34 mouse cellular contexts compared by ENCODE assay signal in genomic region chr1:161756547-161756946, GRCm38 (mm10). TPM values are rescaled to one million over a fixed set of nuclear protein-coding genes. Genes with fewer than 3 reads are reported as not detected.
"Had no signal": no experiment of that assay in that cellular context is flagged by ENCODE, and none has a peak within 500 bp of the region (broad histone marks: within the 10 kb centered on the region; RNA-seq: fewer than 3 reads in every experiment).

No protein-coding gene starts in this region.

- H3K9me3 ChIP-seq: heart, embryonic 10.5 days; heart, embryonic 12.5 days; hindbrain, embryonic 10.5 days; hindbrain, embryonic 12.5 days; intestine, embryonic 15.5 days; limb, embryonic 13.5 days; limb, embryonic 15.5 days had no signal

- H3K27me3 ChIP-seq: heart, embryonic 12.5 days; hindbrain, embryonic 12.5 days; intestine, embryonic 15.5 days; limb, embryonic 13.5 days; limb, embryonic 15.5 days had no signal

- ATAC-seq: forebrain, postnatal 0 days; hindbrain, embryonic 16.5 days; inflammation-experienced regulatory T-cells, adult 6 months; intestine, embryonic 15.5 days; intestine, postnatal 0 days had no signal

- H3K4me2 ChIP-seq: heart, embryonic 12.5 days; hindbrain, embryonic 12.5 days; hindbrain, embryonic 14.5 days; intestine, embryonic 15.5 days; limb, embryonic 13.5 days; limb, embryonic 15.5 days had no signal

- H3K27ac ChIP-seq: heart, embryonic 10.5 days; hindbrain, embryonic 10.5 days; hindbrain, embryonic 12.5 days; hindbrain, embryonic 14.5 days; intestine, embryonic 15.5 days; layer of hippocampus, adult 2 months; left cerebral cortex, adult 2 months; limb, embryonic 13.5 days; limb, embryonic 15.5 days had no signal

- DNase-seq: forebrain, postnatal 0 days; gastrocnemius, postnatal 14 days; gastrocnemius, postnatal 36 days; heart, adult 11 months; heart, postnatal 10 days; heart, postnatal 4 days; kidney, adult 18-20 months; kidney, adult 8-10 months; kidney, postnatal 25 days; kidney, postnatal 4 days; left cerebral cortex, postnatal 4 days; lung, adult 18-20 months had no signal

- H3K4me1 ChIP-seq: hindbrain, embryonic 10.5 days; hindbrain, embryonic 12.5 days; intestine, embryonic 15.5 days; limb, embryonic 13.5 days; limb, embryonic 15.5 days had no signal

- H3K36me3 ChIP-seq: heart, embryonic 10.5 days; heart, embryonic 12.5 days; hindbrain, embryonic 10.5 days; hindbrain, embryonic 12.5 days; intestine, embryonic 15.5 days; limb, embryonic 13.5 days; limb, embryonic 15.5 days had no signal

- H3K9ac ChIP-seq: forebrain, postnatal 0 days; heart, embryonic 12.5 days; hindbrain, embryonic 12.5 days; hindbrain, embryonic 14.5 days; intestine, embryonic 15.5 days; limb, embryonic 13.5 days; limb, embryonic 15.5 days had no signal

- H3K4me3 ChIP-seq: heart, embryonic 10.5 days; heart, embryonic 12.5 days; hindbrain, embryonic 10.5 days; hindbrain, embryonic 12.5 days; intestine, embryonic 15.5 days; layer of hippocampus, adult 2 months; left cerebral cortex, adult 2 months; limb, embryonic 13.5 days; limb, embryonic 15.5 days had no signal

RNA-seq across cellular contexts. Expression of gene Fasl, which starts 31.7 kb away (rescaled TPM):
- total RNA-seq: gastrocnemius, adult 18-20 months; gastrocnemius, adult 8-10 months; gastrocnemius, postnatal 14 days; gastrocnemius, postnatal 36 days; heart, adult 8-10 months; heart, postnatal 10 days; heart, postnatal 25 days; heart, postnatal 4 days; left cerebral cortex, postnatal 25 days had no signal
- polyA plus RNA-seq: forebrain, postnatal 0 days; heart, embryonic 10.5 days; heart, embryonic 12.5 days; heart, embryonic 14.5 days; hindbrain, embryonic 10.5 days; hindbrain, embryonic 14.5 days; intestine, embryonic 15.5 days; intestine, postnatal 0 days; kidney, embryonic 14.5 days; kidney, embryonic 16.5 days; limb, embryonic 11.5 days; limb, embryonic 13.5 days; limb, embryonic 15.5 days had no signal
